Mouse (Mus musculus) lung, postnatal 0 days (tissue): ENCODE measurements around the gene Ogdh.

Source experiments
- CTCF ChIP-seq: IDR thresholded peaks from 2 replicates; pipeline ENCODE4 v1.5.1; 2016; ENCODE audit warnings: antibody characterized with exemption, mild to moderate bottlenecking
- EP300 ChIP-seq: IDR thresholded peaks from 2 replicates; pipeline ENCODE4 v1.6.1; 2016; ENCODE audit warnings: antibody characterized with exemption, mild to moderate bottlenecking, control low read depth

GRCm38 (mm10) chr11:6331256-6331655 is 39.8 kb downstream of the Ogdh start:
- TF ChIP-seq CTCF (no peak), EP300 (no peak)
